Mouse (Mus musculus): Measurements from ENCODE around the gene Pkhd1. TPM values are rescaled to one million over a fixed set of nuclear protein-coding genes. Genes with fewer than 3 reads are reported as not detected.
A peak's percentile ranks its signal among the peaks of the same experiment; 100 is the strongest.
"Not testable (repeated sequence)": the region's sequence is repeated elsewhere in the genome, so short reads cannot be mapped to it uniquely, and the experiment has no call there.

Gene Pkhd1
- total RNA-seq, 2 experiments from 2014 or later, result 0.05 to 0.07 TPM

DNA sequence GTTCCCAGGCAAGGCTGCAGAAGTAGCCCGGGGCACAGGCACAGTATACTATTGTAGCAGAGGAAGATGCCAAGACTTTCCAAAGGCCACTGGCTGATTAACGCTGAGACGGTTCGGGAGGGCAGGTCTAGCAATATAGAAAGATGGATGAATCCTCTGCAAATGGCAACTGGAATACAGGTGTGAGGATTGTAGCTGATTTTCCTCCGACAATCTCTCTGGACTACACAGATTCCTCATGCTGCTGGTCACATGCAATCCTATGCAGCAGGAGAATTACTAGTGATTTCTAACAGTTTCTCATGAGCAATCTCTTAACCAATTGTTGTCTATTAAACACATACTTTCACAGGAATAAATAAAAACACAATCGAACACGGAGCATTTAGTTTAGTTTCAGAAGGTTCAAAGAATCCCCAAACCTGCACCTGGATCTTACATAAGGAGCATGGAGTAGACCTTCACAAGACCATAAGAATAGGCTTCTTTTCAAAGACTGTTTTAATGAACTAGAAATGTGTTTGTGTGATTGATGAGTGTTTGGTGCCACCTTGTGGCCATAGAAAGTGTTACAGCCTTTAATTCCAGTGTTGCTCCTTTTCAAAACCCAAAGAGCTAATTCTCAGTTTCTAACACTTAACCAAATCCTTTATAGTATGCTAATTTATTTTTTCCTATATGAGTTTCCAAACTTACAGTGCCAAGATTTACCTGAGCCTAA is 104.3 kb downstream of the Pkhd1 start:
- intact Hi-C loops (cut with DNase I), result loop anchor here (1.0 kb wide), 2 partner anchors 202 to 1308 kb away; no protein-coding TSS in a partner anchor
- DNase-seq (ENCODE audit: low spot score in 2 of 2), result peak; percentile 74 to 78

DNA sequence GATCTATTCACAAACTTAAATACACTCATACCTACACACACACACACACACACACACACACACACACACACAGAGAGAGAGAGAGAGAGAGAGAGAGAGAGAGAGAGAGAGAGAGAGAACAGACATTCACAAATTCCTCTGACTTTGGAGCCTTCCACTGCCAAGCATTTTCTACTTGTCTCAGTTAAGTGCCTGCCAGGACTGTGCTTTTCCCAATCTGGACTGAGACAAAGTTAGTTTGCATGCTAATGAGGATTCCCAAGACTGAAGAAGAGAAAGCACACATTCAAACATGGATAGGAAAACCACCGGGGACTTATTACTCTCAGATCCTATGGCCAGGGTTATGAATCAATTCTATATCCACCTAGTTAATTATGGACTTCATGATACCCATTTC is 118.9 kb downstream of the Pkhd1 start:
- DNase-seq (ENCODE audit: low spot score in 2 of 2), result peak in 1 of 2 experiments; percentile 51
- intact Hi-C loops (cut with DNase I), result no loop called here

DNA sequence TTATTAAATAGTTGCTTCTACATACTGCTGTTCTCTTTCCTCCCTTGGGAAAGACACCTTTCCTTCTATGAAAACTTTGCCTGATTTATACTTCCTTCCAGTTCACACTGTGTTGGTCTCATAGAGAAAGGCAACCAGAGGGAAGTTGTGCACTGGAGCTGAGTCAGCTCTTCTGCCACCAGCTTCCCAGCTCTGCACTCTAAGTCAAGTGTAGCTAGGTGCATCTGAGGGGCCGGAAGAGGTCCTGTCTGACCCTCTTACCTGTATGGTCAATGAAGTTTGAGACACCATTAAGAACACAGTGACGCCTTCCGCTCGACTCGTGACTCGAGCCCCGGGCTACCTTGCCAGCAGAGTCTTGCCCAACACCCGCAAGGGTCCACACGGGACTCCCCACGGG is 131.8 kb downstream of the Pkhd1 start:
- intact Hi-C loops (cut with DNase I), result no loop called here
- DNase-seq (ENCODE audit: low spot score in 2 of 2), result no peak

DNA sequence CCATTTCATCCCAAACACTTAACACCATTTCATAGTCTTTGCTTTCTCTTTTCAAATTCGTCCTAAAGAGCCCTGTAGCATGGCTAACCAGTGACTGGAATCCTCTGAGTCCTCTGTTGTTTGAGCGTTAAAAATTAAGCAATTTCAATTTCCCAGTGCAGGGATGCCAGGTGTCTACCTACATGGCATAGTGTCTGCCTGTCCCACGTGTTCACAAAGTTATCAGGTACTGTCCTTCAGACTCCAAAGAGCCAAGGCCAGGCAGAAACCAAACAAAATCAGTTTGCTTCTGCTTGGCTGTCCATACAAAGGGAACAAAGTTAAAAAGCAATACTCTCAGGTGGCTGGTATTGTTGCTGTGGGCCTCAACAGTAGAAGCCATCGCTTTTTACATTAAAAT is 136.0 kb downstream of the Pkhd1 start:
- no peak for DNase-seq (ENCODE audit: low spot score in 2 of 2)
- intact Hi-C loops (cut with DNase I), result no loop called here

DNA sequence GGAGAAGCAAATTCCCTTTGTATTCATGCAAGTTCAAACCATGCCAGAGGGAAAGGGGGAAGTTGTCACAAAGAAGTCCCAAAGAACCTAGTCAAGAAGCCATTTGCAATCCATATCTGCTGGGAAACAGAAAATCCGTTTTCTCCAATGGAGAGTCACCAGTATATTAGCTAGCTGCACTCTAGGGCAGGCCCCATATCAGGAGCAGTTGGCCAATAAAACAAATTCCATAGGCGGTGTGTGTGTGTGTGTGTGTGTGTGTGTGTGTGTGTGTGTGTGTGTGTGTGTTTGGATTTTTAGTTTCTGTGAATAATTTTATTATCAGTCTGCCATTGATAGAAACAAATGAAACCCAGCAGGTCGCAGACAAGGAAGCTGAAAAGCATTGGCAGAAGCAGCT is 139.2 kb downstream of the Pkhd1 start:
- DNase-seq (ENCODE audit: low spot score in 2 of 2), result no peak
- intact Hi-C loops (cut with DNase I), result no loop called here

DNA sequence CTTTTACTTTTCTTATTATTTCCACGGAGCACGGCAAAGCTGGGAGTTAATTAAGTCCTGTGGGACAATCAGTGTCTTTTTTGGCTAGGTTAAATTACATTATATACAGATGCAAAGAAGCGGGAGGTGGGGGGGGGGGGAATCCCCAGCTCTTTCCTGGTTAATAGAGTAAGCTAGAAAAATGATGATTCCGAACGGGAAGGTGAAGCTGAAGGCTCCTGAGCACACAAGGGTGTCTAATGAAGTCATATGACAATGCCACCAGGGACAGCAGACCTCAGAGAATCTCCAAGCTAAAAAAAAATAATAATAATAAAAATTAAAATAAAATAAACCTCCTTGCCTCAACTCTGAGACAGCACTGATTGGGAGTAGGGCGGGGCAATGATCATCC is 139.6 kb downstream of the Pkhd1 start:
- DNase-seq (ENCODE audit: low spot score in 2 of 2), result no peak
- intact Hi-C loops (cut with DNase I), result no loop called here

DNA sequence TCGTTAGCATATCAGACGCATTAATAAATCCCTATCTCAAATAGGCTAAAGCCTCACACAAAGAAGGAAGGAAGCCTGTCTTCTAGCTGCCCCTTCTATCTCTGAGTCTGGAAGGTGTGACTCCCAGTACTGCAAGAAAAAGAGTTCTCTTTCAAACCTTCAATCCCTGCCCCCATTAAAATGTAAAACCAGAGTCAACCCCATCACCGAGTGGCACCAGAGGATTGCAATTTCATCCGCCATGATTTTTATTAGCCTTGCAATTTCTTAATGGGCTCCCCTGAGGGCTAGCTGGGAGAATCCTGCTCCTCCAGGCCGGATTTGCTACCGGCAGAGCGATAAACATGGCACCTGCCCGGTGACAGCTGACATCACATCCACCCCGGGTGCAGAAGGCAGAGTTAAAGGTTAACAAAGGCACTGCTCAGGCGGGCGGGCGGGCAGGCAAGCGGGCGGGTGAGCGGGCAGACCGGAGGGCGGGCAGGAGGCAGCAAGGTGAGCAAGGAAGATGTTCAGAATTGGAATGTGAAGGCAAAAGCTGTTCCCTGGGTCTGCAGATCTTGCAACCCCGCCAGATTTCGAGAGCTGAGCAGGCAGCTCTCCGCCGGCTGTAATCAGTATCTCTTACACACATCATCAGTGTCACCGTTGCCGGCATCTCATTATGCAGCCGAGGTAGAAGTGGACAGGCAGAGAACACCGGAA is 140.2 kb downstream of the Pkhd1 start:
- peak; percentile 2 to 9 for DNase-seq (ENCODE audit: low spot score in 2 of 2)
- intact Hi-C loops (cut with DNase I), result no loop called here

DNA sequence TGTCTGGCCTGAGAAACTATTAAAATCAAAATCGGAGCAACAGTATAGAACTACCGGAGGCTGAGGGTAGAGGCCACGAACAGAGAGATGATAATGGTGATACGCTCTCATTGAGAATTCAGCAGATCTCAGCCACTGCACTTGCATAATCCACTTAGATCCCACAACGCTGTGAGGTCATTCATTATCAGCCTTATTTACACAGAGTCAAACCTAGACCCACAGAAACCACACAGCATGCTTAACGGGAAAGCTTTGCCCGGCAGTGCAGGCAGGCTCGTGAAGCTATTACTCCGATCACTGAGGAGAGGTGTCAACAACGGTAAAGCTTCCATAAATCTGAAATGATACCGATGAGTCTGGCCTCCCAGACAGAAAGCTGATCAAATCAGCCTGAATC is 147.1 kb downstream of the Pkhd1 start:
- DNase-seq (ENCODE audit: low spot score in 2 of 2), result no peak
- intact Hi-C loops (cut with DNase I), result no loop called here

DNA sequence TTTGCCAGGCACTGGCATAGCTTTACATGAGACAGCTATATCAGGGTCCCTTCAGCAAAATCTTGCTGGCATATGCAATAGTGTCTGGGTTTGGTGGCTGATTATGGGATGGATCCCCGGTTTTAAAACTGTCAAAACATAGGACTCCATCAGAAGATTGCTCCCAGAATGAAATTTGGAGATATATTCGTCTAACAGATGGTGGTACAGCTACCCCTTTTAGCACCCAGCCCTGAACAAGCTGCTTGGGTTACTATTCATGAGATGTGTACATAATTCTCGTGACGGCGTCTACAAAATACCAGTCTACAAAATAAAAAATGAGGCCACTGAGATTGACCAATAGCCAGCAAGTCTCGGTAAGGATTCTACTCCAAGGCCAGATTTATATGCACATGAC is 147.5 kb downstream of the Pkhd1 start:
- no peak for DNase-seq (ENCODE audit: low spot score in 2 of 2)
- intact Hi-C loops (cut with DNase I), result no loop called here

DNA sequence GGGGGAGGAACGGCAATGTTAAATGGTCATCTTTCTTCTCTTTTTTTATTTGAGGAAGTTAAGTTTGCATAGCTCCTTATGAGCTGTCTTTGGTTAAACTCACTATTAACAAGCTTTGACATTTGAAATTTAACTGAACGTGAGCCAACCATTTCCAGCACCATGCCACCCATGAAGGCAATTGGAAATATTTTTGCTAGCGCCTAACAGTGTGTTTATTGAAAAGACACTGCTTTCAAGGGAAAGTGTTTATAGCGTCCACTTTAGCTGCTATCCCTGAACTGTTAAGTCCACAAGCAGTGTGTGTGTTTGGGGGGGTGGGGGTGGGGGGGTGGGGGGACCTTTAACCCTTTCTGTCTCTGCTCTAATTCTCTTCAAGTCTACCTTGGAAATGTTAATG is 151.4 kb downstream of the Pkhd1 start:
- intact Hi-C loops (cut with DNase I), result no loop called here
- DNase-seq (ENCODE audit: low spot score in 2 of 2), result no peak

DNA sequence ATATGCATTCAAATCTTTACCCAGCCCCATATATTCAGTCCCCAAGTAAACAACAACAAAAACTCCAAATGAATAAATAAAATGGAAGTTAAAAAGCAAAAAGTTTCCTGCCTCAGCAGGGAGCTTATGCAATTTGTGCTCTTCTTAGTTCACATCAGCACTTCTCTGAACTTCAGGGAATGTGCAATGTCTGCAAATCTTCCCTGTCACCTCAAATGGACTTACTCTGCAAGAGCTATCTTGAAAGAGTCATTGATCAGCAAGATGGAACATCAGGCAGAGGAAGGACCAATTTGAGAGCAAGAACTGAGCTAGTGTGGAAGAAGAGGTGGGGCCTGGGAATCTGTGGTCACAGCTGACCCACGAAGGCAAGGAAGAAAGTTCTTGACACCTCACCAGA is 163.2 kb downstream of the Pkhd1 start:
- intact Hi-C loops (cut with DNase I), result loop anchor here (5.0 kb wide), 2 partner anchors 127 to 1247 kb away; partner anchors contain the start of gene Tfap2b
- DNase-seq (ENCODE audit: low spot score in 2 of 2), result no peak

DNA sequence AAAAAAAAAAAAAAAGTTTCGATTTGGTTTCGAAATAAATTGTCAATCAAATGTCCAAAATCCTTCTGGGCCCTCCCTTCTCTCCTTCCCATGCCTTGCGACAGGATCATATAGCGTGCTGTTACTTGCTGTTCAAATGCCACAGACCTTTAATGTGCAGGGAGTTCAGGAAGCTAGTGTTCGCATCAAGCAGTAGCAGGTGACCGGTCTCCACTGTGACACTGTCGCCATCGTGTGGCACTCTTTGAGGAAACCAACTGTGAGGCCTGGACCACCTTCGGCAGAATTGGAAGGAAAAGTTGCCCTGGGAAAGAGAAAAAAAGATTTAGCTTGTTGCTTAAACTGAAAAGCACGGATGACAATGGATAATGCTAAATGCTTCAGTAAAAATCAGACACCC is 167.8 kb downstream of the Pkhd1 start:
- intact Hi-C loops (cut with DNase I), result loop anchor here (1.0 to 5.0 kb wide), 3 partner anchors 123 to 1243 kb away; partner anchors contain the start of gene Tfap2b

DNA sequence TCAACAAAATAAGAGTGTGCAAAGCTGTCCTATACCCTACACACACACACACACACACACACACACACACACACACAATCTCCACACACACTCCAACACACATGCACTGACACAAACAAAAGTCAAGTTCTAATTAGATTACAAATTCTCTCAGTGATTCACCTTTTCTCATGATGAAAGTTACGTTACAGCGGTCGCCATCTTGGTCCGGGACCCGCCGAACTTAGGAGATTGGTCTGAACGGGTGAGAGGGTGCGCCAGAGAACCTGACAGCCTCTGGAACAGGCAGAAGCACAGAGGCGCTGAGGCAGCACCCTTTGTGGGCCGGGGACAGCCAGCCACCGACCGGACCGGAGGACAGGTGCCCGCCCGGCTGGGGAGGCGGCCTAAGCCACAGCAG is 185.8 kb downstream of the Pkhd1 start:
- intact Hi-C loops (cut with DNase I); DNase-seq (ENCODE audit: low spot score in 2 of 2): not testable (repeated sequence)

More for the DNA sequence above, 167.8 kb downstream of the Pkhd1 start:
- peak; percentile 50 to 58 for DNase-seq (ENCODE audit: low spot score in 2 of 2)

DNA sequence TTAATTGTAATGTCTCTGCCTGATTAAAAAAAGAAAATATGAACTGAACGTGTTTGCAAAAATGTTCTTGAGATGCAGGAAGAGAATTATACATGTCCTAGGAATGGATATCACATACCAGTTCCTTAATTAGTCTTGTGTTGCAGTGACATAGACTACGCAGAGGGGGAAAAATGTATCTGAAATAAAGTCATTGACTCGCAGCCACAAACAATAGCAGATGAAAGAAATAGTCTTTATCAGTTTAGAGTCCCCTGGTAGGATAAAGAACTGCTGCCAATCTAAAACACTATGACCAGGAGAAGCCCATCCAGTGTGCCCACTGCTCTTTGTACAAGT is 188.8 kb downstream of the Pkhd1 start:
- DNase-seq (ENCODE audit: low spot score in 2 of 2), result no peak
- intact Hi-C loops (cut with DNase I), result no loop called here

DNA sequence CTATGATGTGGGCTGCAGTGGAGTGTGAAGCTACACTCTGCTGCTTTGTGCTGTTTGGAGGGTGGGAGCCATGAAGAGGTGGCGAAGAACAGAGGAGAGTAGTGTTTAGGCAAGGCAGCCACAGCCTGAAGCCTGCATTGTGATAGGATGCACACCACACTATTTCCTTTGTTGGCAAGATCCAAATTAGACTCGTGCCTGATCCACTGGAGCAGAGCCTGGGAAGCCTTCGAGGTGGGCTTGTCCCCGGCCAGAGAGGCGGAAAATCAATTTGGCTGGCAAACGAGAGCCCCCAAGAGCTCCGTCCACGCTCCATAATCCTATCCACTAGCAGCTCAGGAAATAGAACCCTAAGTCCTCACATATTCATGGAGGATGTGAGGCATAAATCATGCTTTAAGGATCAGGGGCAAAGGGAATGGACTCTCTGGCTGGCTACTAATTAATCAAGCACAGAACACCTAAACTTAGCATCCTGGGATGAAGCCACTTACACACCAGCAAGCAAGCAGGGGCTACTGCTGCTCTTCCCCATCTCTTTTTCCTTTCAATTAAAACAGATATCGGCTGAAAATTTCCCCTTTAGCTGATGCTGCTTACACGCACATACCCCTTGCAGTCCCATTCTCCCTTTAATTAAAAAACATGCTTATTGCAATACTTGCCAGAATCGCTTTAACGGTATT is 189.4 kb downstream of the Pkhd1 start:
- peak in 1 of 2 experiments; percentile 3 for DNase-seq (ENCODE audit: low spot score in 2 of 2)
- intact Hi-C loops (cut with DNase I), result no loop called here

DNA sequence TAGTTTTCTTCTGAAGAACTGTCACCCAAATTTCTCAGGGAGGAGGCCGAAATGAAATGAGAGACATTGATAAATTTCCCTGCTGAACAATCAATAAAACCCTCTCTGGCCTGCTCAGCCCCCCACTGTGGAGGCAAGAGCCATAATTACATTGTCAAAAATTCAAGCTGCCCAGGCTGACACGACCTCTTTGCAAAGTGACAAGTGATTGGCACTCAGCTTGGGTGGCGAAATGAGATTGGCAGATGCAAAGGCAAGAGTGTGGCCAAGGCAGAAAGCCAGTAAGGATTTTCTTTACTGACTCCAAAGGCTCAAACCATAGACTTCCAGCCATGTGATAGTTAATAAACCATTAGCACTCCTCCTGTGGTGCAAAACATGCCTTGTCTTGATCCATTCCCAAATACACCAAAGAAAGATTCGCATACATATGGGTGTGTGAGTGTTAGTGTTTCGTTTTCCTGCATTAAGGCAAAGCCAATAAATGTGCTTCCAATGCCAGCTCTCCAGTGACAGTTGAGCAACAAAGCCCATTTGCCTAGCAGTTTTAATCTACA is 208.4 kb downstream of the Pkhd1 start:
- intact Hi-C loops (cut with DNase I), result no loop called here
- no peak for DNase-seq (ENCODE audit: low spot score in 2 of 2)

DNA sequence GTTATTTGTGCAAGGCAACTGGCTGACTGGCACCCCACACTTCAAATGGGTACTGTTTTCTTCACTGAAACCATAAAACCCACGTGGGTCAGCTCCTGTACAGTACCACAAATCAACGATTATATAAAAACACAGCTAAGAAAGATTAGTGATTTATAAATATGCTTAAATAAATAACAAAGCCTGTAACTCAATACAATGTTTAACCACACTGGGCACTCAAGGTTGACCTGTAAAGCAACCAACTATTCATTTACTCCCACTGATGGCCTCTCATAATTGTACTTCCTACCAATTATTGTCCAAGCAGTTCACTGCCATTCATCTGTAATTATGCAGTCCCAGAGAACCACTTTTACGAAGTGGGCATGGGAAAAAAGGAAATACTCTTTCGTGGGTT is 219.5 kb downstream of the Pkhd1 start:
- intact Hi-C loops (cut with DNase I), result no loop called here
- DNase-seq (ENCODE audit: low spot score in 2 of 2), result no peak

DNA sequence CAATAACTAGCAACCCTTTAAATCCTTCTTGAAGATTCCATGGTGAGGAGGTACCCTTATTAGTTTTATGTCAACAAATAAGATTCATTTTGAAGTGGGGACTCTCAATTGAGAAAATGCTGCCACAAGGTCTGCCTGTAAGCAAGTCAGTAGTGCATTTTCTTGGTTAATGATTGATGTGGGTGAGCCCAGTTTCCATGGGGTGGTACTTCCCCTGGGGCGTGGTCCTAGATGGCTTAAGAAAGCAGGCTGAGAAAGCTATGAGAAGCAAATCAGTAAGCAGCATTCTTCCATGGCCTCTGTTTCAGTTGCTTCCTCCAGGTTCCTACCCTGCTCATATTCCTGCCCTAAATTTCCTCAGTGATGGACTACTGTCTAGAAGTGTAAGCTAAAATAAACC is 253.4 kb downstream of the Pkhd1 start:
- intact Hi-C loops (cut with DNase I), result no loop called here
- DNase-seq (ENCODE audit: low spot score in 2 of 2), result no peak

DNA sequence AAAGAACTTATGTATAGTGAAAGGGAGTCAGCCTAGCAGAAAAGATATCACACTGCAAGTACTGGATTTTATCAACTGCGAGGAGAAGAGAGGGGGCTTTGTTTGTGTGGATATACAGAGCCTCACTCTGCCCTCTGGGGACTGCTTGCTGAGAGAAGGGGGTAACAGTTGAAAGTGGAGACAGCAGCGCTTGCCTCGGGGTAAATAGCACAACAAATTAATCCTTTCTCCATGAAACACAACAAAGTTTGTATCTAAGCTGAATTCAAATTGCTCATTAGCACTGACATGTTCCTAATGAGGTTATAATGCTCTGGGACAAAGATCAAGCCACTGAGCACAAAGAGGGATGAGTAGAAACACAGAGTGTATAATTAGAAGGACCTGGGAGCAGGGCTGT is 273.2 kb downstream of the Pkhd1 start:
- no peak for DNase-seq (ENCODE audit: low spot score in 2 of 2)
- intact Hi-C loops (cut with DNase I), result no loop called here

DNA sequence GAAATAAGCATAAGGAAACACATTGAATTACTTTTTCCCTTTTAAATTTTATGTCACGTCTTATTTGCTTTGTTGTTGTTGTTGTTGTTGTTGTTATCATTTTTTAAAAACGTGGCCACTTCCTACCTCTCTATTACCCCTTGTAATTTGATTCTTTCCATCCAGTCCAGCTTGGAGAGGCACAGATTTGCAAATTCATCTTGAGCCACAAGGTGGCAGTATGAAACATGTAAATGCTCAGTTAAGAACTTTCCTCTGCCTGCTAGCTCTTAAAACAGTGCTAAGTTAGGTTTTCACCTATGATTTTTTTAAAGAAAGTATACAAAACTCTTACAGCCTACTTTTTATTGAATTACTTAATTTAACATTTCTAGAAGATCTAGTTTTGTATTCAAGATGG is 306.4 kb downstream of the Pkhd1 start:
- peak; percentile 71 to 78 for DNase-seq (ENCODE audit: low spot score in 2 of 2)
- intact Hi-C loops (cut with DNase I), result loop anchor here (1.0 kb wide), 2 partner anchors 139 to 202 kb away; no protein-coding TSS in a partner anchor
